Mouse (Mus musculus): ENCODE data around the gene Marcksl1.

GRCm38 (mm10) chr4:129500017-129500416 is 13.4 kb upstream of the Marcksl1 start:
- no peak for TF ChIP-seq CTCF (IDR thresholded peaks at IDR 0.05; ENCODE audit: low read depth)
- no peak for TF ChIP-seq EP300 (IDR thresholded peaks at IDR 0.05; ENCODE audit: low read depth)

Data from heart, postnatal 0 days (tissue).